Mouse (Mus musculus) lung, postnatal 4 days (tissue): Measurements from ENCODE around the gene Rps6ka3.
A peak's percentile ranks its signal among the peaks of the same experiment; 100 is the strongest.

Experiments
- DNase-seq, 2 experiments: peaks; one replicate each; pipeline ENCODE4 v3.0.0; 2021

Gene Rps6ka3

DNA sequence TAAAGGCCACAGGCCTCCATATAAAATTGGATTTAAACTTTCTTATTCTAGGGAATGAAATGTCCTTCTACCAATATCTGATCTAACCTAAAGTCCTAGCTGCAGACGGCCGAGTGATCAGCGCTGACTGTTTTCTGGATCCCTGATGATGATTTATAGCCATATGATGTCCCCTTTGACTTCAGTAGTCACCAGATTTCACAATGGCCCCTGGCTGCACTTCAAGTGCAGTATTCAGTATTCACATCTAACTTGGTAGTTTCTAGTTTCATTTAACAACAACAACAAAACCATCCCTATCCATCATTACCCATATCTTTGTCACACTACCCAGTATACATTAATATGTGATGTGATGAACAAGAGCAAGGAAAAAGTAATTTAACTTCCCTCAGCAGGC is 154.4 kb downstream of the Rps6ka3 start:
- no peak for DNase-seq

DNA sequence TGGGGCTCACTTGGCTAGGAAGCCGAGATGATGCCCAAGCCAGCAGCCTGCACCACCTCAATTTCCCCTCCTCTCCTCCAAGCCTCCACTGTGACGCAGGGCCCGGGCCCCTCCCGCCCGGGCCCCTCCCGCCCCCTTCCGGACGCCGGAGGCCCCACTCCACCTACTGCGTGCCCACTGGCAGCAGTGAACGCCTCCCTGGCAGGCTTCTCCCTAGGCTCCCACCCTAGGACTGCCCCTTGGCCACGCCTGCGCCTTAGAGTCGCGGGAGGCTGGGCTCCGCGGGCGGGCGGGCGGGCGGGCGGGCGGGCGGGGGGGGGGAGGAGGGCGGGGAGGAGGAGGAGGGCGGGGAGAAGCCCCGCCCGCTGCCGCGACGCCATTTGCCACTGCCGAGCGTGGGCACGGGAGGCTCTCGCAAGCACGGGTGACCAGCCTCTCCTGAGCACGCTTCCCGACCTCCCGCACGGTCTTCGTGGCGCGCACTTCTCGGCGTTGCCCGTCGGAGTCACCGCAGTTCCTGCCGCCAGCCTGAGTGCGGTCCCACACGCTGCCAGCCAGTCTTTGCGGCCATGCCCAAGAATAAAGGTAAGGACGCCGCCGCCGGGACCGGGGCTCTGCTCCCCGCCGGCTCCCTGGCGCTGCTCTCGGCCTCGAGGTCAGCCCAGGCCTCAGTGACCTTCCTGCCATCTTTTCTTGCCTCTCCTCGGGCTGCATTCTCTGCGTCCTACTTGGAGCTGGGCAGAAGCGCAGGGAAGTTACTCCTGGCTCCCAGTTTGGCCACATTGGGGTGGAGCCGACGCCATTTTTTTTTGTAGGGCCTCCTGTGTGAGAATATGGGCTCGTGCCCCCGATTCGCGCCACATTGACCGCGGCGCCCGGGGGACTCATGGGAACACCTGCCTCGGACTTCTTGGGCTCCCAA is 162.0 kb downstream of the Rps6ka3 start, which contains the start of gene Eif1ax:
Eif1ax (plus strand) TSS at position 348 of the 922 bp plus-strand sequence.
- DNase-seq = peak; percentile 80 to 92

DNA sequence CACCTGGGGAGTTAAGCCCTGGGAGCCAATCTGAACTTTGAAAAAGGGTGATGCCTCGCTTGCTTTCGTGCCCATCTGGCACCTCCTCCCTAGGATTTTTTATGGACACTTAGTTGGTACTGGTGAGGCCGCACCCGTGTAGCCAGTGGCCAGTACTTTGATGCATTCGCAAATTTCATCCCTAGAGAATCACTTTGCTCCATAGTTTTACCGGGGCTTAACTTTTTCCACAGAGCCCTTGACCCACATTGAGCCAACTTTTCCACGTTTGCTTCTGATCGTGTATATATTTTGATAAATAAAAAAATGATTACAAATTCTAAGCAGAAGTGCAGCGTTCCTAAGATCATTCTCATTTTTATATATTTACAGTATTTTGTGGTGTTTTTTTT is 162.6 kb downstream of the Rps6ka3 start:
- no peak for DNase-seq

DNA sequence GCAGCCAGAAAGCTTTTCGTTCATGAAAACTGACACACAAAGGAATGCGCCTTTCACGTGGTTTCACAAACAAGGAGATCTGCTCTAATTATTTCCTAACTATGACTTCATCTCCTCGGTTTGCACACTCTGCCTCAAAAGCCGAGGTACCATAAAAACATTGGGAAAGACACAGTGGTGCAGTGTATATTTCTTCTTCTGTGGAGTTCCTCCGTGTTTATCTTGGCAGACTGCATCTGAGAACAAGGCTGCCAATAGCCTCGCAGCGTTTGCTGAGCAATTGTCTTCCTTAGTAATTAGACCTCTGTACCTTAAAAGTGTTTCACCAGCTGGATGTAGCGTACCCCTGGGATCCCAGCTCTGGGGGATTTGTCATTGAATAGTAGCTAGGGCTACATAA is 177.0 kb downstream of the Rps6ka3 start:
- DNase-seq = no peak

DNA sequence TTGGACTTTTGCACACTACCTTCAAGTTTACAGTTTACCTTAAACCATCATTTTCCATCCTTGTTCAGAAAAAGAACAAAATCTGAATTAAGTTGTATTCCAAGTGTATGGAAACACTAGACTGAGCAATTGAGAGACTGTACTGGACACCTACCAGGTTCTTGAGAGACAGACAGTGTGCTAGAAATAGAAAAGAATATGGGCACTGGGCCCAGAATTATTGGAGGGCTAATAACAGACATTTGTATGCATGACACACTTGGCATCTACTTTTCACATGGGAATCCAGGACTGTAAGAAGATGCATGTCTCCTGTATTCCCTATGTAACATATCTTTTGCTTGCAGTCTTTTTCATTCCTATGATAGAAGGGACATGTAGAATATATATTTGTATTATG is 178.8 kb downstream of the Rps6ka3 start:
- DNase-seq = no peak

DNA sequence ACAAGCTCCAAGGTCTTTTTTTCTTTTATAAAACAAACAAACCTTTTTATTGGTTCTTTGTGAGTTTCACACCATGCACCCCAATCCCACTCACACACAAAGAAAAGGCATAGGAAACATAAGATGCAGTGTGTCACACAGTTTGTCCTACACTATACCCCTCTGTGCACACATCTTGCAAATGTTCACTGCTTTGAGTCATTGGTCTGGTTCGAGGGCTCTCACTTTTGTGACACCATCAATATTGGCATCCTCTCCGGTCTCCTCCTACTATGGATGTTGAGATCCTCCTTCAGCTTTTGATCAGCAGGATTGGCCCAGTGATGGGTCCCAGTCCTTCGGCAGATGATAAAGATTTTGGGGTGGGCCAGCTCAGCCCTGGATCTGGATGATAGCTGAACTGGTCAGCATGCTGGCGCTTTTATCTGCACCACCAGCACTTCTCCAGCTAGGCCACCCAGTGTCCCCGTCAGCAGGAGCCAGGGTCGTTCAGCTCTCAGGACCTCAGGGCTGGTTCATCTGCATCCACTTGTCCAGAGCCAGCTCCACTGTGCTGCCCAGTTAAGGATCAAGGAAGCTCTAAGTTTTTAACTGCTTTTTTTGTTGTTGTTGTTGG is 180.3 kb downstream of the Rps6ka3 start:
- DNase-seq = no peak

DNA sequence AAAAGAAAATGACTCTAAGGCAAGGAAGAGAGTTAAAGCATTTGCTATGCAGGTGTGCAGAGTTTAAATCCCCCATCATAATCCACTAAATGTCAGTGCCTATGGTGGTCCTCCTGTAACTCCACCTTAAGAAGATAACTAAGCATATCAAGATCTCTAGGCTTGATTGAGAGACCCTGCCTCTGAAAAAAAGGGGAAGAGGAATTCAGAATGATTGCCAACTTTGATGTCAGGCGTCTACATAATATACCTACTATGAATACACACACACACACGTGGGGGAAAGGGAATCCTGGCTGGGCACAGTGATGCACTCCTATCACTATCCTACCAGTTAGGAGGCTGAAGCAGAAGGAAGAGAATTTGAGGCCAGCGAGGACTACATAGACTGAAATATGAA is 181.1 kb downstream of the Rps6ka3 start:
- DNase-seq = no peak

DNA sequence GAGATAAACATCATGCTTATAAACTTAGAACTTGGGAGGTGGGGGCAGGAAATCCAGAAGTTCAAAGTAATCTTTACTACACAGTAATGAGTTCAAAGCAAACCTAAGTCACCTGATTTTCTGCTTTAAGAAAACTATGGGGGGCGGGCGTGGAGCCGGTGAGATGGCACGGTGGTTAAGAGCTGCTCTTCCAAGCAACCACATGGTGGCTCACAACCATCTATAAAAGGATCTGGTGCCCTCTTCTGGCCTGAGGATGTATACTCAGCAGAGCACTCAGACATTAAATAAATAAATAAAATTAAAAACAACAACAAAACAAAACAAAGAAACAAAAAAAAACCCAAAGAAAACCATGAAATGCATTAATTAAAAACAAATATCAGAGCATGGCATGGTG is 199.1 kb downstream of the Rps6ka3 start:
- peak in 1 of 2 experiments; percentile 5 for DNase-seq

DNA sequence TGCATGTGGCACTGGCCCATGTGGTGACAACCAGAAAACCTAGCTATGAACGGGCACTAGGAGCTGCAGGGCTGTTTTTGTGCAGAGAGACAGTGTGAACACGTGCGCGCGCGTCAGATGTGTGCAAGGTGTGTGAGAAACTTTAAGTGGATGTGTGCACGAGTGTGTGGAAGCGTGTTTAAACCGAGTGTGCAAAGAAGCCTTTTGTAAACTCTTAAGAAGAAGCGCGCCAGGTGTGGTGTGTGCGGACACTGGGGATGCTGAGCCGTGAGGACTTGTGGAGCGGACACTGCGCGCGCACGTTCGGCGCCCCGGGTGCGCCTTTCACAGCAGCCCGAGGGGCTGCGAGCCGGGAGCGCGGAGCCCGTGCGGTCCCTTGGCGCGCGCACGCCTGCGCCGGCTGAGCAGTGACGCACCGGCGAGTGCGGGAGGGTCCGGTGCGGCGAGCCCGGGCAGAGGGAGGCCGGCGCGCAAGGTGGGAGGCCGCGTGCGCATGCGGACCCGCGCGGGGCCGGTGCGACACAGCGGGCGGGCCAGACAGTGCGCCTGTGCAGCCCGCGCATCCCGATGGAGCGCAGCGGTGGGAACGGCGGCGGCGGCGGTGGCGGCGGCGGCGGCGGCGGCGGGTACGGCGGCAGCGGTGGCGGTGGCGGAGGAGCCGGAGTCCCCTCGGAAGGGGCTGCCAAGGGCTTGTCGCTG is 204.2 kb downstream of the Rps6ka3 start, which contains the start of gene Map7d2:
Map7d2 (plus strand) TSS at position 443 of the 699 bp plus-strand sequence.
- DNase-seq = peak; percentile 4 to 25

DNA sequence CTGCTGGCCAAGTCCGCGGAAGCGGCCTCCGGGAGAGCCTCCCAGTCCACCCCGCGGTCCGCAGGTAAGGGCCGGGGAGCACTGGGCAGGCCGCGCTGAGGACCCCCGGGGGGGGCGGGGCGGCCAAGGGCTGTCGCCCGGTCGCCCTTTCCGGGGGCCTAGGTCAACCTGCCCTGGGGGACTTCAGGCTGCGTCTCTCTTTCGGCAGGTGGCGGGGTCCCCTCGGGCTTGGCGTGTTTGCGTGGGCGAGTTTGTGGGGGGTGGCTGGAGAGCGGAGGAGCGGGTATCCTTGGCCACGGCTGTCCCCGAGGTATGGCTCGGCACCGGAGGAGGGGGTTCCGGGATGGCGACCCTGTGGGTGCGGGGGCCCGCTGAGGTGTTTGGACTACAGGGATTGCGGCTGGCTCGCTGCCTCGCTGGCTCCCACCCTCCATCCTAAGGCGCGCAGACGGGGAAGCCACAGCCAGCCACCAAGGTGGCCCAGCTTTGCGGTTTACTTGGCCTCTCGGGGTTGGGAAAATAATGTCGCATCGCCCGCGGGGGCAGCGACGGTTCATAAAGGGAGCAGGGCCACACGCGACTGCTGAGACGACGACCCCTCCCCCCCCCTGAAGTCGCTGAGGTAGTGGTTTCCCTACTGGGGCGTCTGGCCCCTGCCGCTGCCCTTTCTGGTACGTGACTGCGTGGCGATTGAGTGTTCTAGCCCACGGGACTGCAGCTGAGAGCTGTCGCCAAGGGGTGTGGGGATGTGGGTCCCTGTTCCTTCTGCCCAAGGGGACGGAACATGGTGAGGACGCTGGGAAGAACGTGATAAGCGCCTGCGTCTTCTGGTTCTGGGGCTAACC is 204.9 kb downstream of the Rps6ka3 start:
- no peak for DNase-seq
